Comparison of ENCODE assay signal across 11 mouse cellular contexts in the genomic region with DNA sequence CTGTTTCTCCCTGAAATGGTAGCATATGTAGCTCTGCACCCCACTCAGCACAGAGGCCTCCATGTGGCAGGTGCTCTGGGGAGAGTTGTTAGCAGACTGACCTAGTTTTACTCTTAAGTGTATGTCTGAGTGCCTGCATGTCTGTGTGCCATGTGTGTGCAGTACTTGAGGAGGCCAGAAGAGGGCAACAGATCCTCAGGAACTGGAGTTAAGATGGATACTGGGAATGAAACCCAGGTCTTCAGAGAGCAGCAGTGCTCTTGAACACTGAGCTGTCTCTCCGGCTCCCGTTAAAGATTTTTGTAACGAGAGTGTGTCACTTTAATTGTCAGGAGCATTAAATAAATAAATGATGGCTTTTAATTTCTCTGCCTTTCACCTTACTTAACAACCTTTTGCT. TPM values are rescaled to one million over a fixed set of nuclear protein-coding genes. Genes with fewer than 3 reads are reported as not detected.
A peak's percentile ranks its signal among the peaks of the same experiment; 100 is the strongest.
DNase-seq lines count a peak whose midpoint lies in the region; ATAC-seq and TF ChIP-seq lines count a peak whose summit lies in the region.
"Had no signal": no experiment of that assay in that cellular context is flagged by ENCODE, and none has a peak within 500 bp of the region (broad histone marks: within the 10 kb centered on the region; RNA-seq: fewer than 3 reads in every experiment).

No protein-coding gene starts in this region.

- no peak overlapping the region for H3K9ac ChIP-seq in ES-E14 (ENCODE audit: insufficient read depth, low read depth, low read length, poor library complexity, severe bottlenecking)
- H3K9ac ChIP-seq: liver, embryonic 15.5 days had no signal

- H3K36me3 ChIP-seq in ES-E14 (ENCODE audit: control insufficient read depth, insufficient read depth, low read length, poor library complexity, severe bottlenecking): peaks cover 13% of the 10 kb centered on the region; the same call in 1 of the 2 replicates

- DNase-seq in layer of hippocampus, adult 2 months (ENCODE audit: low spot score in 2 of 2): no peak
- DNase-seq in layer of hippocampus, adult 11-12 months (ENCODE audit: low spot score): no peak
- DNase-seq in ES-E14 (ENCODE audit: low read depth, low spot score): peak; percentile 60
- no peak for DNase-seq in adrenal gland, adult 8-10 months
- no peak for DNase-seq in adrenal gland, adult 18-20 months (ENCODE audit: low spot score in 2 of 2)
- DNase-seq in gastrocnemius, postnatal 25 days: no peak
- DNase-seq: cerebellum, adult 9-10 months had no signal

- H3K4me1 ChIP-seq in ES-E14 (ENCODE audit: control insufficient read depth in 2 of 2, insufficient read depth in 2 of 2, low read length in 2 of 2, poor library complexity in 1 of 2): peaks cover 0 to 8% of the 10 kb centered on the region in 2 experiments; a peak in 1 of 4 replicates
- peaks cover 8% of the 10 kb centered on the region for H3K4me1 ChIP-seq in bone marrow macrophage, adult 2 months (ENCODE audit: control insufficient read depth, insufficient read depth, low read length)

- peak; percentile 71 for TF ChIP-seq CTCF in layer of hippocampus, adult 2 months (conservative IDR thresholded peaks at IDR 0.05)
- TF ChIP-seq CTCF in bone marrow macrophage, adult 2 months (IDR thresholded peaks at IDR 0.05; ENCODE audit: low read depth, low read length): 0 out of 2 replicates have a peak, but pooled peaks have one; percentile 29

- in situ Hi-C loops in ES-E14 (cut with MboI; ENCODE audit: low sequenced_read_pairs in 2 of 2, unreplicated experiment in 2 of 2): no loop called here

- no peak overlapping the region for H3K4me3 ChIP-seq in layer of hippocampus, adult 2 months
- no peak overlapping the region for H3K4me3 ChIP-seq in ES-E14 (ENCODE audit: insufficient read depth in 1 of 2, low read depth in 1 of 2, low read length in 2 of 2, poor library complexity in 1 of 2, severe bottlenecking in 1 of 2)
- no peak overlapping the region for H3K4me3 ChIP-seq in bone marrow macrophage, adult 2 months (ENCODE audit: insufficient read depth, low read length)
- H3K4me3 ChIP-seq: liver, embryonic 15.5 days had no signal

- no peak overlapping the region for H3K27ac ChIP-seq in layer of hippocampus, adult 2 months
- no peak overlapping the region for H3K27ac ChIP-seq in ES-E14 (ENCODE audit: insufficient read depth, low read depth, low read length, poor library complexity, severe bottlenecking)
- no peak overlapping the region for H3K27ac ChIP-seq in bone marrow macrophage, adult 2 months (ENCODE audit: insufficient read depth, low read depth, low read length)
- H3K27ac ChIP-seq: liver, embryonic 15.5 days had no signal

- no peak for TF ChIP-seq POLR2A in bone marrow macrophage, adult 2 months (IDR thresholded peaks at IDR 0.05; ENCODE audit: borderline replicate concordance, low read depth, low read length)

- ATAC-seq in megakaryocyte-erythroid progenitor cell, adult 5-6 weeks (replicated peaks; ENCODE audit: low FRiP score, low TSS enrichment, poor library complexity, severe bottlenecking): peak; percentile 39; the same call in 1 of the 2 replicates

- H3K9me3 ChIP-seq in ES-E14 (ENCODE audit: control insufficient read depth, insufficient read depth, low read depth, low read length): no peaks in the 10 kb centered on the region
- H3K9me3 ChIP-seq: liver, embryonic 15.5 days had no signal

TF ChIP-seq in ES-E14, 5 proteins besides CTCF, POLR2A, EP300 and RAD21:
- TF ChIP-seq ZC3H11A (IDR thresholded peaks at IDR 0.05; ENCODE audit: borderline replicate concordance, low read depth, low read length) (peak; percentile 84; the same call in 1 of the 2 replicates), CHD2 (IDR thresholded peaks at IDR 0.05; ENCODE audit: low read depth, low read length) (no peak), MAFK (IDR thresholded peaks at IDR 0.05; ENCODE audit: insufficient read depth, low read depth, low read length) (no peak), ZNF384 (IDR thresholded peaks at IDR 0.05; ENCODE audit: low read depth, low read length) (no peak), HCFC1 (IDR thresholded peaks at IDR 0.05; ENCODE audit: borderline replicate concordance, insufficient read depth, low read length) (no peak)

RNA-seq across cellular contexts. Expression of a gene that starts 35.0 kb away (rescaled TPM):
- 10 to 100 TPM; 30.3 TPM for total RNA-seq in layer of hippocampus, adult 2 months (2021)
- total RNA-seq in ES-E14 (2012; rRNA removed): 8.5 and 10.4 TPM in 2 replicates
- 6.0 and 9.3 TPM in 2 replicates for polyA plus RNA-seq in bone marrow macrophage, adult 2 months (2012; ENCODE audit: insufficient read depth, insufficient read length, missing spikeins)
- total RNA-seq in megakaryocyte-erythroid progenitor cell, adult 5-6 weeks (2014; fragmentation: Nextera tagmentation): 0.49 and 1.8 TPM in 2 replicates
- 2.3 and 3.7 TPM in 2 replicates for total RNA-seq in megakaryocyte-erythroid progenitor cell, adult 5-6 weeks (2017)
- total RNA-seq in adrenal gland, adult 8-10 months (2022): 10 to 100 TPM; 17.2 to 29.9 (median 21.9) TPM
- 10 to 100 TPM; 14.7 to 15.1 TPM for total RNA-seq in adrenal gland, adult 18-20 months (2021)
- total RNA-seq in gastrocnemius, postnatal 25 days (2021): 1 to 10 TPM; 5.3 to 7.6 TPM

RNA-seq across cellular contexts. Expression of a gene that starts 35.1 kb away (rescaled TPM):
- 1 to 10 TPM; 6.3 to 6.8 TPM for total RNA-seq in layer of hippocampus, adult 2 months (2021)
- total RNA-seq in ES-E14 (2012; rRNA removed): 15.1 and 18.8 TPM in 2 replicates
- 12.0 and 13.8 TPM in 2 replicates for polyA plus RNA-seq in bone marrow macrophage, adult 2 months (2012; ENCODE audit: insufficient read depth, insufficient read length, missing spikeins)
- total RNA-seq in megakaryocyte-erythroid progenitor cell, adult 5-6 weeks (2014; fragmentation: Nextera tagmentation): 12.6 and 25.6 TPM in 2 replicates
- 18.9 and 19.9 TPM in 2 replicates for total RNA-seq in megakaryocyte-erythroid progenitor cell, adult 5-6 weeks (2017)
- total RNA-seq in adrenal gland, adult 8-10 months (2022): 1 to 10 TPM; 3.3 to 5.5 (median 3.9) TPM
- total RNA-seq in adrenal gland, adult 18-20 months (2021): 1 to 10 TPM; 1.6 to 2.0 TPM
- under 1 TPM; 0.82 to 0.94 TPM for total RNA-seq in gastrocnemius, postnatal 25 days (2021)

RNA-seq across cellular contexts. Expression of a gene that starts 43.3 kb away (rescaled TPM):
- total RNA-seq in layer of hippocampus, adult 2 months (2021): 1 to 10 TPM in 1 of 2 experiments, under 1 TPM in 1; 0.49 to 1.1 TPM
- total RNA-seq in ES-E14 (2012; rRNA removed): 0.13 and 0.42 TPM in 2 replicates
- not detected in 2 replicates for polyA plus RNA-seq in bone marrow macrophage, adult 2 months (2012; ENCODE audit: insufficient read depth, insufficient read length, missing spikeins)
- not detected in 2 replicates for total RNA-seq in megakaryocyte-erythroid progenitor cell, adult 5-6 weeks (2014; fragmentation: Nextera tagmentation)
- not detected in 2 replicates for total RNA-seq in megakaryocyte-erythroid progenitor cell, adult 5-6 weeks (2017)
- 1 to 10 TPM in 3 of 4 experiments, under 1 TPM in 1; 0.52 to 1.9 (median 1.2) TPM for total RNA-seq in adrenal gland, adult 8-10 months (2022)
- total RNA-seq in adrenal gland, adult 18-20 months (2021): under 1 TPM; 0.26 to 0.40 TPM
- under 1 TPM in 1 of 2 experiments, not detected in 1; 0.20 TPM for total RNA-seq in gastrocnemius, postnatal 25 days (2021)
- polyA plus RNA-seq: heart, embryonic 16.5 days; liver, embryonic 15.5 days had no signal

RNA-seq across cellular contexts. Expression of a gene that starts 50.1 kb away (rescaled TPM):
- 1 to 10 TPM; 3.9 to 4.5 TPM for total RNA-seq in layer of hippocampus, adult 2 months (2021)
- total RNA-seq in ES-E14 (2012; rRNA removed): 1.3 and 1.4 TPM in 2 replicates
- polyA plus RNA-seq in bone marrow macrophage, adult 2 months (2012; ENCODE audit: insufficient read depth, insufficient read length, missing spikeins): 0.31 and 0.32 TPM in 2 replicates
- not detected in 2 replicates for total RNA-seq in megakaryocyte-erythroid progenitor cell, adult 5-6 weeks (2014; fragmentation: Nextera tagmentation)
- 0.05 TPM in 1 of 2 replicates, not detected in the other for total RNA-seq in megakaryocyte-erythroid progenitor cell, adult 5-6 weeks (2017)
- total RNA-seq in adrenal gland, adult 8-10 months (2022): 1 to 10 TPM in 3 of 4 experiments, under 1 TPM in 1; 0.84 to 2.0 (median 1.1) TPM
- under 1 TPM; 0.58 to 0.80 TPM for total RNA-seq in adrenal gland, adult 18-20 months (2021)
- under 1 TPM in 1 of 2 experiments, not detected in 1; 0.24 TPM for total RNA-seq in gastrocnemius, postnatal 25 days (2021)

RNA-seq across cellular contexts. Expression of a gene that starts 56.4 kb away (rescaled TPM):
- not detected for total RNA-seq in layer of hippocampus, adult 2 months (2021)
- not detected in 2 replicates for total RNA-seq in ES-E14 (2012; rRNA removed)
- not detected in 2 replicates for polyA plus RNA-seq in bone marrow macrophage, adult 2 months (2012; ENCODE audit: insufficient read depth, insufficient read length, missing spikeins)
- total RNA-seq in megakaryocyte-erythroid progenitor cell, adult 5-6 weeks (2014; fragmentation: Nextera tagmentation): not detected in 2 replicates
- total RNA-seq in megakaryocyte-erythroid progenitor cell, adult 5-6 weeks (2017): not detected in 2 replicates
- total RNA-seq in adrenal gland, adult 8-10 months (2022): under 1 TPM in 1 of 4 experiments, not detected in 3; 0.40 TPM
- total RNA-seq in adrenal gland, adult 18-20 months (2021): not detected
- total RNA-seq in gastrocnemius, postnatal 25 days (2021): not detected
- polyA plus RNA-seq: heart, embryonic 16.5 days; liver, embryonic 15.5 days had no signal
